Mouse (Mus musculus): ENCODE results near the gene Gmds.

The Gmds gene

DNA sequence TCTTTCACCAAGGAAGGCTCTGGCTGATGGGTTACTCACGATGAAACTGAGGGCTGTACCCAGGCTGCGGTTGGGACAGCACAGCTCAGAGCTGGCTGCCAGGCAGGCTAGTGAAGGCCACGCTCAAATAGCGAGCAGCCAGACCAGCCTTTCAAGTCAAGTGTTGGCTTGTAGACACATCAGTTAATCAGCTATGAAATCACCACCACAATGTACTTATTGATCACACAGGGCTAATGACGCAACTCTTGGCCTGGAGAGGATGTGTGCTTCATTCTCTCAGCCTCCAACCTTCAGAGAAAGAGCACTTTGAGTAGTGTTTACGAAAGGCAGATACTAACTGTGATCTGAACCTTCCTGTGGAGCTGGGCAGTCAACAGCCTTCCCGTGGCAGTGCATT lies 383.4 kb downstream of the Gmds start:
- no peak for DNase-seq (ENCODE audit: low spot score)

DNA sequence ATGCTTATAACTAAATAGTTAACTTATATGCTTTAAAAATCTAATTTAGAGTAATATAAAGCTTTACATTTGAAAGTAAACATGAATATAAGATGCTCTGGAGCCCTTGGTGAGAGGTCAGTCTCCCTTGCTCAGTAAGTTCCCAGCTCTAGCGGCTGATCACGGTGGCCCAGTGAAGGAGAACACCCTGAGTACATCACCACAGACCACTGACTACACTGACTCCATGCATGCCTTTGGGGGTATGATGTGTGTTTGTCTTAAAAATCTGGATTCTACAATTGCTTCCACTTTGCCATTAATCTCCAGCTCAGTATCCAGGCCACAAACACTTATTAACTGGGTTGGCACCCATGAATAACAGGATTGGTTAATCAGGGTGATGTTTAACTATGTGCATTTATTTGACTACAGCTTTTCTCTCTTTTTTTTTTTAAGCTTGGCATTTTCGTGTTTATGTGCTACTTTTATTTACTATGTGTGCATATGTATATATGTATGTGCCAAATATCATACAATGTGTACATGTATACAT lies 393.8 kb downstream of the Gmds start:
- no peak for DNase-seq (ENCODE audit: low spot score)

DNA sequence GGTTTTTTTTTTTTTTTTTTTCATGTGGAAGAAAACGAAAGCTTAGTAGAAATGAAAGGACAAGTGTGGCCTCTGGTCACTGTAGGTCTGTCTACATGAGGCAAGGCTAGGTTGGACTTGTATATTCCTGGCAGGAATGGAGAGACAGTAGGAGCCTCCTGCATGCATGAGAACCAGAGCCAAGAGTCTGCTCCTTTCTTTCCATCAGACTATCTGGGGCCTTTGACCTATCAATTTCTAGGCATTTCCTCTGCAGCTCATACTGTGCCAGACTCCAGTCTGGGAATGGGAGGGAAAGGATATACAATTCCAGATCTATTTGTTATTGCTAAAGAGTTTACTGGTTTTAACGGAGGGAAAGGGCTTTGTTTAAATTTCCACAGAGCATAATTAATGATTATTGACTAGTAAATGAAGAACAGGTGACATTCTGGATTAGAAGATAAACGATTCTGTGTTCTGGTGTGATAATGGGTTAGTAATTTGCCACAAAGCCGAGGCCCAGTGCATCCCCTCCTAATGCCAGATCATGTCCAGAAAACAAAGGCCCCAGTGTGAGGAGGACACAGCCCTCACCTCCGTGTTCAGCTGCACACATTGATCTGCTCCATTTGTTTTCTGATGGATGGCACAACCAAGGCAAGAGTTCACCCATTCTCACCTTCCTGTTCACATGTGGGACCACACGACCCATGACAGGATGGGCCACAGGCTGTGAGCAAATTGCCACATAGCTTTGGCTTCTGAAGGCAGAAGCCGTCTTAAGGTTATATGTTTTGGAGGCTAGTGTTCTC lies 394.9 kb downstream of the Gmds start:
- DNase-seq (ENCODE audit: low spot score): peak; percentile 57

DNA sequence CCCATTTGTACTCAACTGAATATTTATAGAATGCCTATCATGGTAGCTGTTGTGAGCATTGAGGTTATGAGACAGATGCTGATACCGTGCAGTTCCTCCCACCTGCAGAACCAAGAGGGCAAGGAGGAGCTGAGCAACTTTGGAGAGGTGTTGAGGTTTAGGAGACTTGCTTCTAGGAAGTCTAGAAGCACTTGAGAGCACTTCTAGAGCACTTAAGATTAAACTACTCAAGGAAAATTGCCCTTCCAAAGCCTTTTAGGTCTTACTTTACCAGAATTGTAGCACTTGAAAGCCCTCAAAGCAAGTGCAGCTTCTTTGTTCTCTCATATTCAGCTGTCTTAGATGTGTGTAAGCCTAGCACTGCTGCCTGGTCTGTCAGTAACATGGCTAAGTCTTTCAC lies 409.2 kb downstream of the Gmds start:
- no peak for DNase-seq (ENCODE audit: low spot score)

DNA sequence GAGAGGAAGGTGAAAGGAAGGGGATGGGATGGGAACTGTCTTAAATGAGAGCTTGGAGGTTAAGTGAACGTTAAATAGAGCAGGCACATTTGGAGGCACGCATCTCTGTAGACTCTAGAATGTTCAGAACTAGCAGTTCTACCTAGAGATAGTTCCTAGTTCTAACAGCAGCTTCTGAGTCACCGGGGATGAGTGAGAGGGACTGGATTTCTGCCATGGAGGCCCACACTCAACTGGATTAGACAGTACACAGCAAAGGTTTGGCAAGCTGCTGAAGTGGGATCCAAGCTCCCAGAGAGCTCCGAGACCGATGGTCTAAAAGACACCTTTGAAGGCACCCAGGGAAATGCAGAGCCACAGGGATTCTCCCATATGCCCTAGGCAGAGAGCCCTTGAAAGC lies 411.9 kb downstream of the Gmds start:
- DNase-seq (ENCODE audit: low spot score): no peak

DNA sequence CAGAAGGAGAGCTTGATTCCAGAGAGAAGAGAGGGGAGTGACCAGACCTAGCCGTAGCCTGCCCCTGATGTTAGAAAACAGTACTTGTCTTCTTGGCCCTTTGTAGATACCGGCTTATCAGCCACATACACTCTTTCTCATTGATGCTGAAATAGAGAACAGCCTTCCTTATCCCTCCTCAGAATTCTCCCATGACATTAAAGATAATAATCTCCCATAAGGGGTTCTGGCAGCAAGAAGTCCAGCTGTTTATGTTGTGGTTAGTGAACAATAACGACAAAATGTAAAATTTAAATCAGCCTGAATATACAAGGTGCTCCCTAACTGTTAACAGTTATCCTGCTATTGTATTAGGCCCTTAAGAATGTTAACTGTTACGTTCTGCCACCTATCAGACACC lies 414.0 kb downstream of the Gmds start:
- no peak for DNase-seq (ENCODE audit: low spot score)

DNA sequence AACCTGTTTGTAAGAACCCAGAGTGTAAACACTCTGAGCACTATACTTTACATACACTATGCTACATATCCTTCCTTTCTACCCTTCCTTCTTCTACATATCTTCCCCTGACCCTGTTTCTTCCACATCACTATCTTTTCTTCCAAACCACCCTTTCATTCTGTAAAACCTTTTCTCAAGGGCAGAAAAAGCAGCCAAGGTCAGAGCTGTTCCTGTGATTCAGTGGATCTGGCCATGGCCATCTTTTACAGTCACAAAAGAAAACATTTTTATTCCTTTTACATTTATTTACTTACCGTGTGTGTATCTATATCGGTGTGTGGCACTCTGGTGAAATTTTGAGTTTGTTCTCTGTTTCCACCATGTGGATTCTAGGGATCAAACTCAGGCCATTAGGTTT lies 418.8 kb downstream of the Gmds start:
- DNase-seq (ENCODE audit: low spot score): no peak

DNA sequence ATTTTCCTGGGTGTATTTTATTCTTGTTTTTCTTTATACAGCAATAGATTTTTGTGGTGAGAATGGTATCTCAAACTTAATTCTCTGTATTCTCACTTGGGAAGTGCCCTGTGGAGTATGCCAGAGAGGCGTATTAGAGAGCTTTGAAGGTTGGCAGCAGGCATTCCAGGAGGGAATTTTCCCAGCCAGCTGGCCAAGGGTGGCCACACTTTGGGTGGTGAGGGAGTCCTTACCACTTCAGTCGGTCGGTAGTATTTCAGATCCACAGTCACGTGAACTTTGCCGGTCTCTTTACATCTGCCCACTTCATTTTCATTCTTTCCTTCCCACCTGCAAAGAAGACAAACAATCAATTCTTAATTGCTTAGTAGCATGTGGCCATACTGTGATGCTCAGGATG lies 421.2 kb downstream of the Gmds start:
- no peak for DNase-seq (ENCODE audit: low spot score)

DNA sequence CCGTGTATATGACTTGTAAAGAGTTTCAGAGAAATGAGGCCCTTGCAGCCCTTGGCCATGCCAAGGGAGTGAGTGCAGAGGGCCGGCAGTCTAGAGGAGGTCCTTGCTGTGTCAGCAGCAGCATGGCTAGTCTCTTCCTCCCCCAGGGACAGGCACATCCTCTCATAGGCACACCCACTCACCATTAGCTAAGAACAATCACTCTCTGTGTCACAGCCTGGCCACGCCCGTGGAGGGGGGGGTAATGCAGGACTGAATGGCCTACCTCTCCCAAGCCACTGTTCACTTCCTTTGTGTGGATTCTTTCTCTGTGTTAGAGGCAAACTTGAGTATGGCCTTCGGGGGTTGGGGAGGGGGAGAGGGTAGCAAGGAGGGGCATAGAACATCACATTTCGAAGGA lies 422.8 kb downstream of the Gmds start:
- DNase-seq (ENCODE audit: low spot score): peak; percentile 54

DNA sequence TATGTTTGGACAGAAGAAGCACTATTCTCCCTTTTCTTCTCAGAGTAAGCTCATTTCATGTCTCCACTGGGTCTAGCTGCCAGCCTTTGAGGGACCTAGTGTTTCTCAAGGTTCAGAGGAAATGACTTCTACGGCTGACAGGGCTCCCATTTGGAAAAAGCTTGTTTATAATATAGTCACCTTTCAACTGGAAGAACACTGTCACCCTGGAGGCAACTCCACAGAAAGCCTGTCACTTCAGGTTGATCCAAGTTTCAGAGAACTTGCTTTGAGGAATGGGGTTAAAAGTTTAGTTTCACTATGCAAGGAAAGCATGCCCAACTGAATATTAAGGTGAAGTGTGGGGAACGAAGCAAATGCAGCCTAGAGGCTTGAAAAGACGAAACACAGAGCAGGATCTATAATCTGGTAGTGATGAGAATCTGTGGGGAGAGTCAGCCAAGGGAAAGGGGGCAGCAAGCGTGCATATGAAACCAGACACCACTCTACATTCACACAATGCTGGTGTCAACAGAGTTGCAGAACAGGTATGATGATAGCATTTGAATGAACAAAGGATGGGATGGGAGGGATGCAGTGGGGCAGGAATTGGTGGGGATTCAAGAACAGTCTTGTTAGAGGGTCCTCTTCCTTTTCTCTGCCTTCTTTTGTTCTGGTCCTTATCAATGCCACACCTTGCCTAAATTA lies 423.5 kb downstream of the Gmds start:
- DNase-seq (ENCODE audit: low spot score): no peak

DNA sequence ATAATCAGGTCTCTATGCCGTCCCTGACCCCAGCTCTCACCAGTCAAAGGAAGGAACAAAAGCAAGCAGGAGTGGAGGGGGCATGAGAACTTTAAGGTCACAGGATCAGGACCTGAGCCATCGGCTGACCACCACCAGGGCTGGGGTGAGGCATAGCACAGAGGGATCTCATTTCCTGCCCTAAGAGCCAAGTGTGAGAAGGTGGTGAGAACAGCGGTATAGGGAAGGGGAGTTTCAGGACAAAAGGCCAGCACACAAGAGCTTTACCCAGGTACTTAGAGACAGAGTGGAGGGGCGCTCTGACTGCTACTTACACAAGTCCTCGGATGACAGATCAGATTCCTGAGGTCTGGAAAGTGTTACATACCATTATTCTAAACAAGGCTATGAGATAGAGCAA lies 426.6 kb downstream of the Gmds start:
- peak; percentile 88 for DNase-seq (ENCODE audit: low spot score)

DNA sequence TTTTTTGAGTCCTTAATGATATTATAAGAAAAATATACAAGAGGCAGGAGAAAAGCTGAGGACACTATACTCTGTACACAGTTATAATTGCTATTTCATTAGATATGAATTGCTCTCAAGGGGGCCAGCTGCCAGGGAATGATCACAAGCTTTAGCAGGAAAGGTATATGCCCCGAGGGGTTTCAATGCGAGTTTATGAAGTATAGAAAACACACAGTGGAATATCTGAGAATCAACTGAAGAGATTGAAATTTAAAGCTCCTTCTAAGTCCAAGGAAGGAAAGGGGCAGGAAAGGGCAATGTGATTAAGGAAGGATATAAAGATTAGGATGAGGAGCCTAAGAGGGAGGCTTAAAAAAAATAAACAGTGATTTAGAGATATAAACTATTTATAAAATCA lies 427.2 kb downstream of the Gmds start:
- no peak for DNase-seq (ENCODE audit: low spot score)

DNA sequence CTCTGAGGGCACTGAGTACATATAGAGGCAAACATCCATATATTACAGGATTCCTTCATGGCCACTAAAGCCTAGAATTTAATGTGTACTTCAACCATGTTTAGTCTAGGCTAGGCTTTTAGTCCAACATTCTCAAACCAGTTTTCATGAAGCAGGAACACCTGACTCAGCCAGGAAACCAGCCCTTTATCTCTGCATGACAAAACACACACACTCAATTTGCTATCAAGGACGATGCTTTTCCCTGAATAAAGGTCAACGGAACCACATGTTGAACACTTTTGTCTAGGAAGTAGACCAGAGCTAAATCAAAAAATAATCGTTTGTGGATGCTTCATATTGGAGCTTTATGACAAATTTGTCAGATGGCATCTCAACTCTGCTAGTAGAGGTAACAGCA lies 429.5 kb downstream of the Gmds start:
- no peak for DNase-seq (ENCODE audit: low spot score)

DNA sequence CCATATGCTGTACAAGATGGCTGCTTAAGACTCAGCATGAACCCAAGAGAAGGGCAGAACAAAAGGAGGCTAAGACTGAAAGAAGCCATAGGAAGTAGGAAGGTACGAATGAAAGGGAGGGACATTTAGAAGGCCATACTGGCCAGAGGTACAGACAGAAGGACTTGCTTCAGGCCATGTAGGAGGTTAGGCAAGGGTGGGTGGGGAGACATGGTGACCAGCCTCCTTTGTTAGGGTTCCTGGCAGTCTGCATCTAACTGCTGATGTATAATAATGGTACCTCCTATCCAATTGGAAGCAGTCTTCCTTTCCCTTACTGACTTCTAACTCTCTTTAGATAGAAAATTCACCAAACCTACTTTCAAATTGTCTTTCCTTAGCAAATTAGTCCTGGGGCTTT lies 432.0 kb downstream of the Gmds start:
- DNase-seq (ENCODE audit: low spot score): no peak

DNA sequence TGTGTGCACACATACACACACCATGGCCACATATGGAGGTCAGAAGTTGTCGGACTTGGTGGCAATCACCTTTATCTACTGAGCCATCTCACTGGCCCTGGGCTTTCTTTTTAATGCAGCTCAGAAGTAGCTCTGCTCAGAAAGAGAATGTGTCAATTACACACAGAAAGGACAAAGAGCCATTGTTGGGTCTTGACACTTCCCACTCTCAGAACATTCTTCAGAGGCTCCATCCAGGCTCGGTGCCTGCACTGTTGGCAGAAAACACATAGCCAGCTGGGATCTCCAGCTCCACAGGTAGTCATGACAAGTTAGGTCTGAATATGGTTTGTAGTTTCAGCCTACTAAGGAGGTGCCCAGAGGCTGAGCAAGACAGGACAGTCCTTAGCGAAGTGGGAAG lies 438.3 kb downstream of the Gmds start:
- peak; percentile 9 for DNase-seq (ENCODE audit: low spot score)

DNA sequence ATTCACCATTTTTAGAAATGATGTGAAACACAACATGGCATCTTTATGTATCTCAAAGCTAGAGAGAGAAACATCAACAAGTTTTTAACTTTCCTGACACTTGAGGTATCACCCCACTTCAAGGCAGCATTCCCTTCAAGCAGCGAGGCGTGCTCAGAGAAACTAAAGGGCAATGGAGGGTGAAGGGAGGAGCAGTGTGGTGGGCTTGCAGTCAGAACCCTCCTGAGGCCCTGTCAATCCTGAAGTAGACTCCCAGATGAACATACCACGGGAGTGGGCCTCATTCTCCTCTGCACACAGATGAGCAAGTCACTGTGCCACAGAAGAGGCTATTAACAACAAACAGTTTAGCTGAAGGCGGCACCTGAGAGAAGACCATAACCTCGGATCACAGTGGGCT lies 439.1 kb downstream of the Gmds start:
- DNase-seq (ENCODE audit: low spot score): no peak

DNA sequence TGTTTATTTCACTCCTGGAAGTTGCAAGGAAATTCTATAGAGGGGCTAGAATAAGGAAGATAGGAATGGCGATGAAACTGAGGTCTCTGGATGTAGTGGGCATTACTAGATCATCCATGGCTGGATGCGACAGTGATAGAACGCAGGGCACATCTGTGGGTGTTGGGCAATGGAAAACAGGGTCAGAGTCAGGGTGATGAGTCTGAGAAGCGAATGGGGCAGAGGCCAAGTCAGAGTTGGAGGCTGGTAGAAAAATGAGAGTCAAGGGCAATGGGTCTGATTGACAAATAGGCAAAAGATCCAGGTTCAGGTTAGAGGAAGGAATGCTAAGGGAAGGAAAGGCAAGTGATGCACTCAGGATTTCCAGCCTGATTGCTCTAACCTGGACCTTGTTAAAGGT lies 441.0 kb downstream of the Gmds start:
- DNase-seq (ENCODE audit: low spot score): no peak

DNA sequence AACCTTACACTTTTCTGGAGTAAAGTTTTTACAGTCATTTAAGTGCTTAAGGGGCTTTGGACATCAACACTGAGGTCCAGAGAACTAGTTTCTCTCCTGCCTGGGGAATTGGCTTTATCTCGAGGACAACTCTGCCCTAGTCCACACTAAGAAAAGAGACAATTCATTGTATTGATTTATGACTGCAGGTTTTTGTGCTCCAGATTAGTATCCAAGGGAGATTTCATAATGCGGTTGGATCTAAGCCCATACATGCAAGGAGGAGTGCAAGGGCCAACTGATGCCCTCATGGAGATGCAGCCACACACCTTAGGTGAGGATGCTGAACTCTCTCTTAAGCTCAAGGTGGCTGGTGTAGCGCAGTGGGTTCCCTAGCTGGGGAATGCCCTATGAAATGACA lies 444.0 kb downstream of the Gmds start:
- no peak for DNase-seq (ENCODE audit: low spot score)

DNA sequence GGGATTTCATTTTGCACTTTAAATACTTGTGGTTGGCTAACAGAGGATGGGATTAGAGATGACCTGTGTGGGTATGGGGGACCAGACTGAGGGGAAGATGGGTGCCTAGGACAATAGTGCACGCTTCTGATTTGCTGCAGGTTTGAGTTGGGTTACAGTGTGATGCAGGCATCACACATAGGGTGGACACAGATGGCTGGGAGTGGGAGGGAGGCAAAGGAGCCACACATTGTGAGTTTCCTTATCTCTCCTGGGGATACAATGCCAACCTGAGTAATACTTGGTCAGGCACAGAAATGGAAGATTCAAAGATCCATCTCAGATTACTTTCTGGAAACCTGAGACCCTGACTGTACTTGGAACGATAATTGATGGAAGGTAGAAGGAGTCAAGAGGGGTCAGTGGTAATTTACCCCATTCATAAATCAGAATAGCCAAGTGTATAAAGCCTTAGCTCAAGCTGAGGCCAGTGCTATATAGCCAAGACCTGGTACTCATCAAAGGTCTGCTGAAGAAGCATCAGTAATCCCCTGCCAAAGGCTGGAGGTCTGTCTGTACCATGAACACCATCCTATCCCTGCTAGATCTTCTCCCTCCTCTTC lies 445.5 kb downstream of the Gmds start:
- DNase-seq (ENCODE audit: low spot score): peak; percentile 49

DNA sequence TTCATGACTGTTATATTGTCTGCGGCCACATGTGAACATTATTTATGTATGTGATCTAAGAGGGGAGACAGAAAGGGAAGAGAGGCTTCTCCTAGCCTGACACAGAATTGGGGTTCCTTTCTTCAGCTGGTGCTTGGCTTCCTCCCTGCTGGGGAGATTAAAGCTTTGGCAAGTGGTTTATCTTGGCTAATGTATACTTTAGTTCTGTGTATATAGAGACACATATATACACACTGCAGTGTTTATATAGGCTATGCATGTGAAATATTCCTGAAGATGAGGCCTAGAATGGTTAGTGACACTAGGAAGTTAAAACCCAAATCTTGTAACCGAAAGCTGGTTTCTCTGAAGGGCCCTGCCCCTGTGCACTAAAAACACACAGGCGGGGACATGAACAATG lies 450.0 kb downstream of the Gmds start:
- no peak for DNase-seq (ENCODE audit: low spot score)

DNA sequence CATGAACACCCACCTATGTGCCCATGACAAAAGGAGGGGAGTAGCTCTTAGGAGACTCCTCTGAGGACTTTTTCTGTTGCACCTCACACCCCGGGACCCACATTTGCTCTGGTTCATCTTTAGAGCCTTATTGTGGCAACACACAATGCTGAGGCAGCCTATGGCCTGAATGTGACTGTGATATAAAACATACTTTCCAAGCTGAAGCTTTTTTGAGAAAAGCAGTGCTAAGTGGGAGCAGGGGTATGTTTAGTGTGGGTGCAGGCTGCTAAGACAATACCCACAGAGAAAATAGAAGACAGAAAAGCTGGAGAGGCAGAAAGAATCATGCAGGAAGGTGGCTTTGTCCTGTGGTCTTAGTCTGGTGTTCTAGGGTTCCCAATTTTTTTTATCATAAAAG lies 452.8 kb downstream of the Gmds start:
- no peak for DNase-seq (ENCODE audit: low spot score)

DNA sequence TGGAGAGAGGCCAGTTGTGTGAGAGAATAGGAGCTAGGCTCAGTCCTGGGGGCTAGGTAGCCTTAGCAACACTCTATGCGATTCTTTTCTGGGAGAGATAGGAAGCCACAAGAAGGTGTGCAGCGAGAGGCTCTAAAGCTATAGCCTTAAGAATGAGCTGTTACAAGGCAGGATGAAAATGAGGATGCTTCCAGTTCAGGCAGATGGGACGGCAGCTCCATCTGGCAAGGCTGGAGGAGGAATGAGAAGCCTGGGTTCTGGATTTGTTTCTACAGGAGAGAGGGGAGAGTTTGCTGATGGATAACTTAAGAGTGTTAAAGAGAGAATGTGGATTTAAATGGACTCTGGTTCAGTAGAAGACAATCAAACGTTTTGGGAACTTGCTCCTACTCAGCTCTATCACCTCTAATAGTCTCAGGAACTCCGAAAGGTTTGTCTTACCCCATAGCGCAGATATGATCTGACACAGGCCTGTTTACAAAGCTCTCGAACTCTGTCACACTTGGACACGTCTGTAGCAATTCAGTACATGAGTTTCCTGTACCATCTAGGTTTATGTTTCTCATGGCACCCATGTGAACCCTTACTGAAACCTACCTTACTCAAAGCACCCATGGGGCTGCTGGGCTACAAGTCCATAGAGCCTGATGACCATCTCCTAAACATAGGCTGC lies 459.6 kb downstream of the Gmds start:
- DNase-seq (ENCODE audit: low spot score): no peak

DNA sequence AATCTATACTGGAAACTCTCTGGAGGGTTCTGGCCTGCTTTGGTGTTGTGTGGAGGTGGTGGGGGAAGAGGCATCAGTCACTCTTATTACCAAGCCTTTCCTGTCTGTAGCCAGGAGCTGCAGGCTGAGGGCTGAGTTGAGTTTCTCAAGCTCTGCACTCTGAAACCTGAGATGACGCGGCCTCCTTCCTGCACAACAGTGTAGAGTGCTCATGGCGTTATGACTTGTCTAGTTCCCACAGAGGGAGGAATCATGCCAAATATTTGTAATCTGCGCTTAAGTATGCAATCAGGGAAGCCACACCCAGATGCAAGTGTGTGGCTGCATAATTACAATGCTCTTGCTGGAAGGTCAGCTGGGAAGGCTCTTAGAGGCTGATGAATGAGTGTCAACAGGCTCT lies 461.5 kb downstream of the Gmds start:
- peak; percentile 67 for DNase-seq (ENCODE audit: low spot score)
